Comparison of ENCODE assay signal across 14 mouse cellular contexts in genomic region chr3:36778448-36778847, GRCm38 (mm10).
A peak's percentile ranks its signal among the peaks of the same experiment; 100 is the strongest.
DNase-seq lines count a peak whose midpoint lies in the region; ATAC-seq and TF ChIP-seq lines count a peak whose summit lies in the region.
"Had no signal": no experiment of that assay in that cellular context is flagged by ENCODE, and none has a peak within 500 bp of the region (broad histone marks: within the 10 kb centered on the region; RNA-seq: fewer than 3 reads in every experiment).

No protein-coding gene starts in this region.

- no peak overlapping the region for H3K9ac ChIP-seq in liver, postnatal 0 days (replicated peaks)
- H3K9ac ChIP-seq: hindbrain, embryonic 12.5 days; limb, embryonic 13.5 days; neural tube, embryonic 13.5 days had no signal

- 0 out of 2 replicates have a peak overlapping the region, but pooled peaks have one; percentile 8 for H3K27ac ChIP-seq in liver, postnatal 0 days (ENCODE audit: low read depth)
- H3K27ac ChIP-seq: hindbrain, embryonic 12.5 days; limb, embryonic 13.5 days; neural tube, embryonic 13.5 days had no signal

- TF ChIP-seq CTCF in liver, postnatal 0 days (IDR thresholded peaks at IDR 0.05; ENCODE audit: low read depth): no peak

- H3K4me2 ChIP-seq in liver, postnatal 0 days (ENCODE audit: low read depth, low read length): no peak overlapping the region
- H3K4me2 ChIP-seq: hindbrain, embryonic 12.5 days; limb, embryonic 13.5 days; neural tube, embryonic 13.5 days had no signal

- DNase-seq in embryo, embryonic 10 days (ENCODE audit: low spot score): peak; percentile 48
- no peak for DNase-seq in embryo, embryonic 11 days
- no peak for DNase-seq in liver, postnatal 0 days
- DNase-seq in liver: no peak
- peak; percentile 22 for DNase-seq in embryo, embryonic 9.5 days (ENCODE audit: extremely low spot score)
- peak; percentile 30 for DNase-seq in kidney, postnatal 14 days
- DNase-seq in urinary bladder, postnatal 25 days (ENCODE audit: low spot score): no peak
- no peak for DNase-seq in urinary bladder, postnatal 36 days (ENCODE audit: low spot score in 2 of 2)
- DNase-seq: cerebellum, adult 11-12 months; cerebellum, postnatal 36 days; thymus, postnatal 4 days had no signal

- H3K4me3 ChIP-seq in liver, postnatal 0 days (ENCODE audit: low read depth, low read length): no peak overlapping the region
- H3K4me3 ChIP-seq: hindbrain, embryonic 12.5 days; limb, embryonic 13.5 days; neural tube, embryonic 13.5 days had no signal

- H3K27me3 ChIP-seq in liver, postnatal 0 days (ENCODE audit: insufficient read depth, low read length): no peaks in the 10 kb centered on the region
- H3K27me3 ChIP-seq: hindbrain, embryonic 12.5 days; neural tube, embryonic 13.5 days had no signal

- peak; percentile 19; the same call in 1 of the 2 replicates for ATAC-seq in liver, postnatal 0 days

- no peaks in the 10 kb centered on the region for H3K9me3 ChIP-seq in liver, postnatal 0 days (ENCODE audit: low read length)
- H3K9me3 ChIP-seq: hindbrain, embryonic 12.5 days; limb, embryonic 13.5 days; neural tube, embryonic 13.5 days had no signal

- TF ChIP-seq EP300 in liver, postnatal 0 days (IDR thresholded peaks at IDR 0.05; ENCODE audit: low read depth): no peak

- WGBS in liver, postnatal 0 days (ENCODE audit: insufficient replicate concordance): 64% methylated on average over 7 of the region's 7 CpGs

- no peaks in the 10 kb centered on the region for H3K4me1 ChIP-seq in liver, postnatal 0 days (ENCODE audit: insufficient read depth)
- H3K4me1 ChIP-seq: hindbrain, embryonic 12.5 days; neural tube, embryonic 13.5 days had no signal

- no peaks in the 10 kb centered on the region for H3K36me3 ChIP-seq in liver, postnatal 0 days (replicated peaks; ENCODE audit: insufficient read depth, low read length)
- H3K36me3 ChIP-seq: hindbrain, embryonic 12.5 days; limb, embryonic 13.5 days; neural tube, embryonic 13.5 days had no signal

Comparison
In these comparisons a context has a peak if more than half of its experiments do, and no peak if none do; other contexts are left out.
1. DNase-seq: peak in embryo, embryonic 10 days (single experiment), embryo, embryonic 9.5 days (single experiment) and kidney, postnatal 14 days (single experiment); none in embryo, embryonic 11 days (single experiment), liver, postnatal 0 days (single experiment), liver (single experiment), urinary bladder, postnatal 25 days (single experiment) and urinary bladder, postnatal 36 days (0 of 2).